Mouse (Mus musculus) T-cell, adult 2 months (primary cell): ENCODE measurements at regions not wholly inside any gene's neighbourhood (a gene's known extent, or its start where the extent isn't known, plus 50 kb on each side); places are given as distances from the start of the nearest gene placed in this dataset.

Experiments used
- DNase-seq: peaks from one replicate; pipeline ENCODE4 v3.0.0; 2022; ENCODE audit warnings: low spot score

DNA sequence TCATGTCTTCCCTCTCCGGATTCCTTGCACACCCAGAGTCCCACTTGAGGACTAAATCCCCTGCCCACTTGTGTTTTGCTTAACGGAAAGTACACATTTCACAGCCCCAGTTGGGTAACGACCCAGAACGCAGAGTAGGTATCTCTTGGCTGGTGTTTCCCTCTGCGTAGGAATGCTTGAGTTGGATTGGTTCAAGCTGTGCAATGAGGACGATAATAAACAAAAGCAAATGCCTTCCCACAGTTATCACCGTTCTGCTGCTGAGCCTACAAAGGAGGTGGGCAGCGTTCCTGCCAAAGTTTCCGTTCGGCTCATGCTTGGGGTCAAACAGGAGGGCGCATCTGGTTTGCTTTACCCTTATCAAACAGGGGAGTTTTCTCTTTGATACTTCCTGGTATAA lies 212.3 kb upstream of the Sfrp2 start:
- DNase-seq = no peak

GRCm38 (mm10) chr3:83556788-83557515 lies 209.2 kb upstream of the Sfrp2 start:
- no peak for DNase-seq

- DNase-seq = no peak
Observed at GRCm38 (mm10) chr3:83562026-83562425, 204.1 kb upstream of the Sfrp2 start.

GRCm38 (mm10) chr3:83575526-83575925 lies 190.6 kb upstream of the Sfrp2 start:
- no peak for DNase-seq

DNA sequence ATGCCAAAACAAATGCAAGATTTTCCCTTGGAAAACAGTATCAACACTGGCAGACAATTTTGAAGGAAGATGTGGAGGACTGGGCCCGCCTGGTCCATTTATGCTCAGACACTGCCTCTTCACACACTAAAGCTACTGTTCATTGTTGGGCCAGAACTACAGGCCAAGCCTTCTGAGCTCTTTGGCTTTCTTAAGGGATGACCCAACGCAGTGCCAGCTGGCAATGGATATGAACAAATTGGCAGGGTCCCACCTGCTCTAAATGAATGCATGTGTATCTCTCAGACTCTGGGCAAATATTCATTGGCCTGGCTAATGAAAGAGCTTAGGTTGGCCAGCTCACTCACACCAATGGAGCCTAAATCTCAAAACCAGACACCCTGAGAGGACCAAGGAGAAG lies 190.0 kb upstream of the Sfrp2 start:
- no peak for DNase-seq

DNA sequence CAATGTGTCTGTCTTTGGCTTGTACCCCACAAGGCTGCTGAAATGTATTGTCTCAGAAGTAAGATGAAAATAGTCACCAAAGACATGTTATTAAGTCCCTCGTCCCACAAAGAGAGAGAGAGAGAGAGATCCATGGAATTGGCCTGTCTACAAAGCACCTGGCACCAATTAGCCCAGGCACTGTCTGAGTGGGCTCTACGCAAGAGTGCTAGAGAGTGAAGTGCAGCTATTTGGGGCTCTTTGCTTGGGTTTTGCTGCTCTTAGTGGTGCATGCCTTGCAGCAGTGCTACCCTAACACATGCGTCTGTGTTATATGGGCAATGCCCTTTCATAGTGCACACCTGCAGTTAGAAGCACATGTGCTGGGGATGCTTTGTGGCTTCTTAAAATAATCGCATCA lies 185.4 kb upstream of the Sfrp2 start:
- no peak for DNase-seq

DNA sequence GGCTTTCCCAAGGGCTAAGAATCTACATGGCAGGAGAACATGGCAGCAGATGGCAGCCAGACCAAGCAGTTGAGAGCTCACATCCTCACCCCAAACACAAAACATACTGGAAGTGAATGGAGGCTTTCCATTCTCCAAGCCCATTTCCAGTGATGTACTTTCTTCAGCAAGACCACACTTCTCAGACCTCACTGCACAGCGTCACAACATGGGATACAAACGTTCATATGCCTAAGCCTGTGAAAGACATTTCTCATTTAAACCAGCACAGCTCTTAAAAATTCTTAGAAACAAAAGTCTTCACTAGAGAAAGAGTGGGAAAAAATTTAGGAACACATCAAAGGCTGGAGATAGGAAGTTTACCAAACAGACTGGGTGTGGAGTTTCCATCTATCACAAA lies 183.9 kb upstream of the Sfrp2 start:
- DNase-seq = no peak

DNA sequence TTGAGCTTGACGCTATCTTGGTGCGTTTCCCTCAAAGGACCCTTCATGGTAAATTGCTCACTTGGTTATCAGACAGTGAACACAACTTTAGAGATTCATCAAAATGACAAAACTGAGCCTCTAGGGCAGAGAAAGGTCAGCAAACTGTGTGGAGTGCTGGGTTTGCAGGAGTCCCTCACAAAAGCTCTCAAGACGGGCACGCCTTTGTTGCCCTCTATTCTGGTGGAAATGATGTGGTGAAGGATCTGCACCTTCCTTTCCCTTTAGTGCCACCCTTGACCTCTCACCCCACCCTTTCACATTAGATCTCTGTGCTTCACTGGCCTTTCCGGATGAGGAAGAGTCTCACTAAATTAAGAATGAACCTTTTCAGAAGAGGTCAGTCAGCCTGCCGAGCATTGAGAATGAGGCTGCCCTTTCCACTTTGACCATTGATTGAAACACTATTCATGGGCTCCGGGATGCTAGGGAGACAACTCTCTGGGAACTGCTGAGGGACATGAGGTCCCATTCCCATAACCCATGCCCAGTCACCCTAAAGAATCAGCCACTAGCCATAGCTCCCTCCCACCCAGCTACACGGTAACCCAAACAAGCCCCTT lies 182.9 kb upstream of the Sfrp2 start:
- DNase-seq = no peak

DNA sequence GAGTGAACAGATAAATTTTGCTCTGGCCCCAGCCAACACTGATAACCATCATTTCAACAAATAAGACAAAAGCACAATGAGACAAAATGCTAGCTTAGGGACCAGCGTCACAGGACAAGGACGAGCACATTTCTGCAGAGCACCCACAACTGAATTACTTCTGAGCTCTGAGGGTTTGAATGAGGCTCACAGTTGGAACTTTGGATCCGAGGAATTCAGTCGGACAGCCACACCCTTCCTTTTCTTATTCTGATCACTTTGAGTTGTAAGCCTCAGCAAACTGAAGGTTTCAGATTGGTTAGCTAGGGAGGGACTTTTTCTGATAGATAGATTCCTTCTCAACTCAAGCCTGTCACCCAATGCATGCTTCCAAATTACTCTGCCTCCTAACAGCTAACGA lies 180.0 kb upstream of the Sfrp2 start:
- DNase-seq = no peak

DNA sequence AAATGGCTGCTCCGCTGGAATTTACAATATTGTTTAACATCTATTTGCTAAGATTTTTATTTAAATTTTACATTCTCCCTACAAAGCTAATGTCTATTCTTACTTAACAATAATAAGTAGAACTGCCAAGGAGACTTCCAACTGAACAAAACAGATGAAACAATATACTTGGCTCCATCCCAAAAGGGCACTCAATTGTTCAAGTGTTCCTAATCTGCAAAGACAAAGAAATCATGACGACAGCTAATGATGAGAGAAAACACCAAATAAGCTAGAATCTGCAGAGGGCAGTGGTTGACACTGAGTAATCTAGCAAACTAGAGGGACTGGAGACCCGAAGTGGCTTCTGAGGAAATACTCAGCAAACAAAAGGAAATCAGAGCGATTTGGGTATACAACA lies 179.6 kb upstream of the Sfrp2 start:
- no peak for DNase-seq

GRCm38 (mm10) chr3:83589127-83589526 lies 177.0 kb upstream of the Sfrp2 start:
- DNase-seq = no peak

DNA sequence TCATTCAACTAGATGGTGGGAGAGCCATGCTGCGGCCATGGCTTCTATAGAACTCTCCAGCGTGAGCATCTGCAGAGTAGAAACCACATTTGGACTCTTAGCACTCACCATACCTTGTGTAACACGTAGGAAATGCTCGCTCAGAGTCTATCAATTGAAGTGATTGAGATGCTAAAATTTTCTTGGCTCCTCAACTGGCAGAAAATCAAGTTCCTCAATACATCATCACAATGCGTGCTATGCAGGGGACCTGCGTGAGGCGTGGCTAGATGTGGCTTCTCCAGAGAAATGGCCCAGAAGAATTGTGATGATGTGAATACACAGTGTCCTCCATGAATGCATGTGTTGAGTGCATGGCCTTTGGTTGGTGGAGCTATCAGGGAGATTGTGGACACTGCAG lies 174.9 kb upstream of the Sfrp2 start:
- no peak for DNase-seq

DNA sequence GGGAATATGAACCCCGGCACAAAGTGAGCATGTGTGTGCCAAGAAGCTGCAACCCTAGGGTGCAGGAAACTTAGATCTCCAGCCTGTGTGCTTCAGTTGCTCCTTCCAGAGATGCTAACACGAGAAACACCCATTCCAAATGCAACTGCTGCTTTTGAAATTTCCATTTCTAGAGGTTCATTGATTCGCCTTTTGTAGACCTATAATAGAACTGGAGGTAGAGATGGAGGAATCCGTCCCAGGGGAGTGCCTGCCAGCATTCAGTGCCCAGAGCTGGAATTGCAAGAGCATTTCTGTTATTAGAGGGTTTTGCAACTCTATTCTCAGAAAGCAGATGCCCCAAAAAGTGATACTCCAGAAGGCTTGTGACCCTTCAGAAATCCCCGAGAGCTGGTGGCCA lies 172.8 kb upstream of the Sfrp2 start:
- no peak for DNase-seq

- DNase-seq = no peak
Observed at GRCm38 (mm10) chr3:83601506-83601905, 164.6 kb upstream of the Sfrp2 start.

GRCm38 (mm10) chr3:83609095-83609770 lies 156.9 kb upstream of the Sfrp2 start:
- DNase-seq = no peak

DNA sequence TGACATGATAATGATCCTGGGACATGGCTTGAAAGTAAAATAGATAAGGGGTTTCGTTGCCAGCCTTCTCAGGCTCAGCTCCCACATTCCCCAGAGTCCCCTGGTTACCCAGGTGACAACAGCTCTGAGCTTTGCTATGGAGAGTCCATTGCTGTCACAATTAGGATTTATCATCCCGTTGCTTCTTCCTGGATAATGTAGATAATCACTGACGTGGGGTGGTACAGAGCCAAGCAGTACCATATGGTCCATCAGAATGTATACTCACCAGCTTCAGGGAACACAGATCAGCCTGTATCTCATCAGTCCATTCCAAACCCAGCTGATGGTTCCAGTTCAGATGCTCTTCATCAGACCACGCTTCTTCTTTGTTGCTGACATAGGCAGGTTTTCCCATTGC lies 145.7 kb upstream of the Sfrp2 start:
- no peak for DNase-seq

- no peak for DNase-seq
Observed at GRCm38 (mm10) chr3:83633032-83633431, 133.1 kb upstream of the Sfrp2 start.

DNA sequence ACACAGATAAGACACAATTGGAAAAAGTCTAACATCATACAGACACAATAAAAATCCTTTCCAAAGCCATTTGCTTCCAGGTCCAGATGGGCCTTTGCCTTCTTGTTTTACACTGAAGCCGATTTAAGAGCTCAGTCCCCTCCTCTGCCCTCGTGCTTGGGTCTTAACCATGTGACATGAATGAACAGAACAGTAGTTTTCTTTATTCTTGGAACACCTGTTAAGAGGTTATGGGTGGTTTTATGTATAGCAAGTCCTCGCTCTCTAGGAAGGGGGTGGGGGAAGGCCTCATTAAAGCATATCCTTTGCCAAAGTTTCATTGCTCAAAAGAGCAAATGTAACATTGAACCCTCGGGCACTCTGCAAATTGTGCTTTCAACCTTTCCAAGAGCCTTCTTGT lies 125.7 kb upstream of the Sfrp2 start:
- DNase-seq = no peak

DNA sequence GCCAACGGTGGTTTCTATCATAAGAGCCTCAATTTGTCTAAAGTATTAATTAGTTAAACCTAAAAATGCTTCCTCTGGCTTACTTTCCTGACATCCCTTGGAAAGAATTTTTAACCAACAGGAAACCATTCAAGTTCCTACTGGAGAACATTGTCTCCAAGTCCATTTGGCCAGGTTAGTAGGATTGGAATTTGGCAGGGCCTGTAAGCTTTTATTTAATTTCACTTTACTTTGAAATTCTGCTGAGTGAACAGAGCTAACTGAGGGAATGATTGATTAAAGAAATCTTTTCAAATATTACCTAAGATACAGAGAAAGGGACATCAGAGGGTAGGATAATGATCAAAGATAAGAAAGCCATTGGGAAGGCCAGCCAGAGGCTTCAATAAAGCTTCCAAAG lies 102.4 kb upstream of the Sfrp2 start:
- DNase-seq = no peak

DNA sequence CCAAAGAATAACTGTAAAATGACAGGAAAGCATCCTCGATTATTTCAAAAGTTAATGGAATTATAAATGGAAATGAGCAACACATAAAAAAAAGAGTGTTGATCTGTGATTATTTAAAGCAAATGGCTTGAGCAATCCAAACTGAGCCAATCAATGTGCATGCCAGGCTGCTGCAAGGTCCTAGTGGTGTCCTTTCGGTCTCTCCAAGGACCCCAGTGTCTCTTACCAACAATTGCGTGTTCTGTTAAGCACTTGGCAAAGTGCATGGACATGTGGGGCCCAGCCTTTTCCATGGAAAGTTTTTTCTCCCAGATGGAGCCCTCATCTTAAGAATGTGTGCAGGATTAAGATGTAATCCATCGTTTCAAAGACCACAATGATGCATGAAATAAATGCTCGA lies 90.0 kb upstream of the Sfrp2 start:
- DNase-seq = no peak

- DNase-seq = no peak
Observed at GRCm38 (mm10) chr3:83686611-83687010, 79.5 kb upstream of the Sfrp2 start.

GRCm38 (mm10) chr3:83687503-83687902 lies 78.6 kb upstream of the Sfrp2 start:
- DNase-seq = no peak
